Mouse (Mus musculus): ENCODE data around the gene Zfp609.

Zfp609 gene

GRCm38 (mm10) chr9:65827344-65828015 lies at the start of gene Zfp609:
Gene Zfp609 (minus strand): TSS chr9:65827564.
- DNase-seq = peak; percentile 94

- no peak for DNase-seq
Measured at GRCm38 (mm10) chr9:65859656-65860055, 32.3 kb upstream of the Zfp609 start.

- no peak for DNase-seq
Measured at GRCm38 (mm10) chr9:65850203-65850602, 22.8 kb upstream of the Zfp609 start.

GRCm38 (mm10) chr9:65848154-65848553 lies 20.8 kb upstream of the Zfp609 start:
- DNase-seq = no peak

GRCm38 (mm10) chr9:65844421-65845165 lies 17.2 kb upstream of the Zfp609 start:
- no peak for DNase-seq

GRCm38 (mm10) chr9:65839841-65840240 lies 12.5 kb upstream of the Zfp609 start:
- no peak for DNase-seq

GRCm38 (mm10) chr9:65836916-65837315 lies 9.6 kb upstream of the Zfp609 start:
- DNase-seq = no peak

GRCm38 (mm10) chr9:65834628-65835354 lies 7.4 kb upstream of the Zfp609 start:
- DNase-seq = no peak

- no peak for DNase-seq
Measured at GRCm38 (mm10) chr9:65833640-65834039, 6.3 kb upstream of the Zfp609 start.

GRCm38 (mm10) chr9:65833230-65833629 lies 5.9 kb upstream of the Zfp609 start:
- DNase-seq = no peak

- DNase-seq = no peak
Measured at GRCm38 (mm10) chr9:65832041-65832440, 4.7 kb upstream of the Zfp609 start.

GRCm38 (mm10) chr9:65831164-65831563 lies 3.8 kb upstream of the Zfp609 start:
- no peak for DNase-seq

GRCm38 (mm10) chr9:65830255-65830654 lies 2.9 kb upstream of the Zfp609 start:
- no peak for DNase-seq

- peak; percentile 72 for DNase-seq
Measured at GRCm38 (mm10) chr9:65829410-65829809, 2.0 kb upstream of the Zfp609 start.

GRCm38 (mm10) chr9:65828511-65828910 lies 1.1 kb upstream of the Zfp609 start:
- no peak for DNase-seq

GRCm38 (mm10) chr9:65828016-65828403 lies 646 bp upstream of the Zfp609 start:
- DNase-seq = no peak

- peak; percentile 65 for DNase-seq
Measured at GRCm38 (mm10) chr9:65826588-65827343, 598 bp downstream of the Zfp609 start.

GRCm38 (mm10) chr9:65826226-65826587 lies 1.2 kb downstream of the Zfp609 start:
- DNase-seq = no peak

- DNase-seq = no peak
Measured at GRCm38 (mm10) chr9:65823716-65824462, 3.5 kb downstream of the Zfp609 start.

GRCm38 (mm10) chr9:65822011-65822410 lies 5.4 kb downstream of the Zfp609 start:
- no peak for DNase-seq

- no peak for DNase-seq
Measured at GRCm38 (mm10) chr9:65820301-65820700, 7.1 kb downstream of the Zfp609 start.

GRCm38 (mm10) chr9:65818402-65818801 lies 9.0 kb downstream of the Zfp609 start:
- DNase-seq = no peak
